Mouse (Mus musculus): ENCODE data around the gene Cox4i1. TPM values are rescaled to one million over a fixed set of nuclear protein-coding genes. Genes with fewer than 3 reads are reported as not detected.

Cox4i1 gene
- polyA plus RNA-seq, 1 experiment from 2014 or later, result 920 TPM

GRCm38 (mm10) chr8:120697154-120697978, 29.3 kb downstream of the Cox4i1 start:
- H3K9me3 ChIP-seq (ENCODE audit: control insufficient read depth, low read length), result no peaks in the 10 kb centered on the region
- 91% methylated on average over 17 of the region's 17 CpGs for WGBS
- DNase-seq (ENCODE audit: low spot score), result no peak

GRCm38 (mm10) chr8:120697979-120698272, 29.9 kb downstream of the Cox4i1 start:
- Histone ChIP-seq H3K9ac (ENCODE audit: low read length) (no peak overlapping the region), H3K27ac (ENCODE audit: low read depth, low read length) (no peak overlapping the region), H3K36me3 (ENCODE audit: control insufficient read depth, insufficient read depth, low read length) (no peaks in the 10 kb centered on the region), H3K4me1 (ENCODE audit: control insufficient read depth, insufficient read depth, low read length) (no peaks in the 10 kb centered on the region), H3K27me3 (ENCODE audit: control insufficient read depth, insufficient read depth, low read length) (no peaks in the 10 kb centered on the region), H3K9me3 (ENCODE audit: control insufficient read depth, low read length) (no peaks in the 10 kb centered on the region), H3K4me3 (ENCODE audit: low read depth, low read length) (no peak overlapping the region), H3K4me2 (ENCODE audit: low read depth) (no peak overlapping the region)
- ATAC-seq (ENCODE audit: insufficient read depth, low FRiP score, low TSS enrichment) (no peak), DNase-seq (ENCODE audit: low spot score) (no peak)

More at GRCm38 (mm10) chr8:120697154-120697978, 29.3 kb downstream of the Cox4i1 start:
- H3K4me3 ChIP-seq (ENCODE audit: low read depth, low read length), result no peak overlapping the region
- H3K9ac ChIP-seq (ENCODE audit: low read length), result no peak overlapping the region
- no peaks in the 10 kb centered on the region for H3K27me3 ChIP-seq (ENCODE audit: control insufficient read depth, insufficient read depth, low read length)
- no peaks in the 10 kb centered on the region for H3K36me3 ChIP-seq (ENCODE audit: control insufficient read depth, insufficient read depth, low read length)
- no peak overlapping the region for H3K4me2 ChIP-seq (ENCODE audit: low read depth)
- ATAC-seq (ENCODE audit: insufficient read depth, low FRiP score, low TSS enrichment), result no peak
- no peaks in the 10 kb centered on the region for H3K4me1 ChIP-seq (ENCODE audit: control insufficient read depth, insufficient read depth, low read length)
- no peak overlapping the region for H3K27ac ChIP-seq (ENCODE audit: low read depth, low read length)

- Histone ChIP-seq H3K27me3 (ENCODE audit: control insufficient read depth, insufficient read depth, low read length) (no peaks in the 10 kb centered on the region), H3K9ac (ENCODE audit: low read length) (no peak overlapping the region), H3K36me3 (ENCODE audit: control insufficient read depth, insufficient read depth, low read length) (no peaks in the 10 kb centered on the region), H3K9me3 (ENCODE audit: control insufficient read depth, low read length) (no peaks in the 10 kb centered on the region), H3K4me1 (ENCODE audit: control insufficient read depth, insufficient read depth, low read length) (no peaks in the 10 kb centered on the region), H3K4me3 (ENCODE audit: low read depth, low read length) (no peak overlapping the region), H3K27ac (ENCODE audit: low read depth, low read length) (no peak overlapping the region), H3K4me2 (ENCODE audit: low read depth) (no peak overlapping the region)
- ATAC-seq (ENCODE audit: insufficient read depth, low FRiP score, low TSS enrichment), result no peak
- DNase-seq (ENCODE audit: low spot score), result no peak
- 87% methylated on average over 7 of the region's 7 CpGs for WGBS
These were observed 30.4 kb downstream of the Cox4i1 start for GRCm38 (mm10) chr8:120698426-120698825.

GRCm38 (mm10) chr8:120699079-120699478, 31.1 kb downstream of the Cox4i1 start:
- Histone ChIP-seq H3K27me3 (ENCODE audit: control insufficient read depth, insufficient read depth, low read length) (no peaks in the 10 kb centered on the region), H3K9ac (ENCODE audit: low read length) (no peak overlapping the region), H3K9me3 (ENCODE audit: control insufficient read depth, low read length) (no peaks in the 10 kb centered on the region), H3K4me3 (ENCODE audit: low read depth, low read length) (no peak overlapping the region), H3K27ac (ENCODE audit: low read depth, low read length) (no peak overlapping the region), H3K4me2 (ENCODE audit: low read depth) (no peak overlapping the region), H3K4me1 (ENCODE audit: control insufficient read depth, insufficient read depth, low read length) (no peaks in the 10 kb centered on the region), H3K36me3 (ENCODE audit: control insufficient read depth, insufficient read depth, low read length) (no peaks in the 10 kb centered on the region)
- ATAC-seq (ENCODE audit: insufficient read depth, low FRiP score, low TSS enrichment), result no peak
- 85% methylated on average over 6 of the region's 6 CpGs for WGBS
- DNase-seq (ENCODE audit: low spot score), result no peak

- WGBS, result 83% methylated on average over 2 of the region's 2 CpGs
- Histone ChIP-seq H3K4me3 (ENCODE audit: low read depth, low read length) (no peak overlapping the region), H3K9me3 (ENCODE audit: control insufficient read depth, low read length) (no peaks in the 10 kb centered on the region), H3K36me3 (ENCODE audit: control insufficient read depth, insufficient read depth, low read length) (no peaks in the 10 kb centered on the region), H3K4me2 (ENCODE audit: low read depth) (no peak overlapping the region), H3K9ac (ENCODE audit: low read length) (no peak overlapping the region), H3K27me3 (ENCODE audit: control insufficient read depth, insufficient read depth, low read length) (no peaks in the 10 kb centered on the region), H3K27ac (ENCODE audit: low read depth, low read length) (no peak overlapping the region), H3K4me1 (ENCODE audit: control insufficient read depth, insufficient read depth, low read length) (no peaks in the 10 kb centered on the region)
- DNase-seq (ENCODE audit: low spot score) (no peak), ATAC-seq (ENCODE audit: insufficient read depth, low FRiP score, low TSS enrichment) (no peak)
These were observed 31.5 kb downstream of the Cox4i1 start for GRCm38 (mm10) chr8:120699565-120699964.

- H3K27me3 ChIP-seq (ENCODE audit: control insufficient read depth, insufficient read depth, low read length), result no peaks in the 10 kb centered on the region
- no peak overlapping the region for H3K4me2 ChIP-seq (ENCODE audit: low read depth)
- H3K4me1 ChIP-seq (ENCODE audit: control insufficient read depth, insufficient read depth, low read length), result no peaks in the 10 kb centered on the region
- WGBS, result 85% methylated on average over 4 of the region's 4 CpGs
- no peaks in the 10 kb centered on the region for H3K36me3 ChIP-seq (ENCODE audit: control insufficient read depth, insufficient read depth, low read length)
- no peak for DNase-seq (ENCODE audit: low spot score)
- no peak overlapping the region for H3K4me3 ChIP-seq (ENCODE audit: low read depth, low read length)
- H3K9ac ChIP-seq (ENCODE audit: low read length), result no peak overlapping the region
- ATAC-seq (ENCODE audit: insufficient read depth, low FRiP score, low TSS enrichment), result no peak
- no peaks in the 10 kb centered on the region for H3K9me3 ChIP-seq (ENCODE audit: control insufficient read depth, low read length)
- no peak overlapping the region for H3K27ac ChIP-seq (ENCODE audit: low read depth, low read length)
These were observed 32.0 kb downstream of the Cox4i1 start for GRCm38 (mm10) chr8:120700053-120700452.

GRCm38 (mm10) chr8:120701758-120702465, 33.9 kb downstream of the Cox4i1 start:
- Histone ChIP-seq H3K4me2 (ENCODE audit: low read depth) (no peak overlapping the region), H3K4me1 (ENCODE audit: control insufficient read depth, insufficient read depth, low read length) (no peaks in the 10 kb centered on the region), H3K9me3 (ENCODE audit: control insufficient read depth, low read length) (no peaks in the 10 kb centered on the region), H3K9ac (ENCODE audit: low read length) (no peak overlapping the region), H3K4me3 (ENCODE audit: low read depth, low read length) (no peak overlapping the region), H3K36me3 (ENCODE audit: control insufficient read depth, insufficient read depth, low read length) (no peaks in the 10 kb centered on the region), H3K27ac (ENCODE audit: low read depth, low read length) (no peak overlapping the region), H3K27me3 (ENCODE audit: control insufficient read depth, insufficient read depth, low read length) (no peaks in the 10 kb centered on the region)
- ATAC-seq (ENCODE audit: insufficient read depth, low FRiP score, low TSS enrichment) (no peak), DNase-seq (ENCODE audit: low spot score) (no peak)
- 53% methylated on average over 19 of the region's 19 CpGs for WGBS

- Histone ChIP-seq H3K4me3 (ENCODE audit: low read depth, low read length) (no peak overlapping the region), H3K27ac (ENCODE audit: low read depth, low read length) (no peak overlapping the region), H3K4me2 (ENCODE audit: low read depth) (no peak overlapping the region), H3K4me1 (ENCODE audit: control insufficient read depth, insufficient read depth, low read length) (no peaks in the 10 kb centered on the region), H3K27me3 (ENCODE audit: control insufficient read depth, insufficient read depth, low read length) (no peaks in the 10 kb centered on the region), H3K9ac (ENCODE audit: low read length) (no peak overlapping the region), H3K9me3 (ENCODE audit: control insufficient read depth, low read length) (no peaks in the 10 kb centered on the region), H3K36me3 (ENCODE audit: control insufficient read depth, insufficient read depth, low read length) (no peaks in the 10 kb centered on the region)
- DNase-seq (ENCODE audit: low spot score), result no peak
- WGBS, result 25% methylated on average over 9 of the region's 9 CpGs
- ATAC-seq (ENCODE audit: insufficient read depth, low FRiP score, low TSS enrichment), result no peak
These were observed 36.2 kb downstream of the Cox4i1 start for GRCm38 (mm10) chr8:120704203-120704602.

- DNase-seq (ENCODE audit: low spot score) (no peak), ATAC-seq (ENCODE audit: insufficient read depth, low FRiP score, low TSS enrichment) (no peak)
- no peaks in the 10 kb centered on the region for H3K4me1 ChIP-seq (ENCODE audit: control insufficient read depth, insufficient read depth, low read length)
- no peak overlapping the region for H3K4me3 ChIP-seq (ENCODE audit: low read depth, low read length)
- H3K9me3 ChIP-seq (ENCODE audit: control insufficient read depth, low read length), result no peaks in the 10 kb centered on the region
- no peak overlapping the region for H3K27ac ChIP-seq (ENCODE audit: low read depth, low read length)
- 78% methylated on average over 15 of the region's 15 CpGs for WGBS
- H3K9ac ChIP-seq (ENCODE audit: low read length), result no peak overlapping the region
- H3K27me3 ChIP-seq (ENCODE audit: control insufficient read depth, insufficient read depth, low read length), result no peaks in the 10 kb centered on the region
- no peak overlapping the region for H3K4me2 ChIP-seq (ENCODE audit: low read depth)
- no peaks in the 10 kb centered on the region for H3K36me3 ChIP-seq (ENCODE audit: control insufficient read depth, insufficient read depth, low read length)
These were observed 37.1 kb downstream of the Cox4i1 start for GRCm38 (mm10) chr8:120705163-120705562.
